Mouse (Mus musculus): Measurements from ENCODE around the gene Smco1. TPM values are rescaled to one million over a fixed set of nuclear protein-coding genes. Genes with fewer than 3 reads are reported as not detected.
"Not testable (repeated sequence)": the region's sequence is repeated elsewhere in the genome, so short reads cannot be mapped to it uniquely, and the experiment has no call there.

The Smco1 gene
- 0.14 TPM in 1 of 2 replicates, not detected in the other for polyA plus RNA-seq (2014; fragmentation: Nextera tagmentation; extraction: Ambion mirVana)

GRCm38 (mm10) chr16:32271291-32271690 is at the start of gene Smco1:
TSS of gene Smco1 (plus strand) at chr16:32271468.
- Histone ChIP-seq H3K4me3 (ENCODE audit: control insufficient read depth in 1 of 2, insufficient read depth in 1 of 2, low read depth in 1 of 2, low read length in 2 of 2) (no peak within 1 kb of the TSS), H3K4me2 (ENCODE audit: low read length) (no peak within 1 kb of the TSS)
- no peak for ATAC-seq (ENCODE audit: insufficient number of reproducible peaks, insufficient read depth, low FRiP score, low read depth)

GRCm38 (mm10) chr16:32221803-32222202 is 49.5 kb upstream of the Smco1 start:
- no peaks in the 10 kb centered on the region for H3K36me3 ChIP-seq (ENCODE audit: control insufficient read depth, insufficient read depth, low read length)
- peaks cover 0 to 2% of the 10 kb centered on the region in 2 experiments; a peak in 1 of 4 replicates for H3K4me1 ChIP-seq (ENCODE audit: control insufficient read depth in 2 of 2, insufficient read depth in 2 of 2, low read length in 2 of 2)
- no peaks in the 10 kb centered on the region for H3K9me3 ChIP-seq (ENCODE audit: control insufficient read depth, low read length)
- no peak for ATAC-seq (ENCODE audit: insufficient number of reproducible peaks, insufficient read depth, low FRiP score, low read depth)
- H3K27ac ChIP-seq (replicated peaks in 1 of 2; ENCODE audit: control insufficient read depth in 1 of 2, insufficient read depth in 1 of 2, low read depth in 2 of 2, low read length in 2 of 2): no peak overlapping the region
- H3K9ac ChIP-seq (ENCODE audit: low read length): no peak overlapping the region
- no peak overlapping the region for H3K4me3 ChIP-seq (ENCODE audit: control insufficient read depth in 1 of 2, insufficient read depth in 1 of 2, low read depth in 1 of 2, low read length in 2 of 2)
- H3K4me2 ChIP-seq (ENCODE audit: low read length): no peak overlapping the region
- H3K27me3 ChIP-seq (ENCODE audit: control insufficient read depth, insufficient read depth, low read length): no peaks in the 10 kb centered on the region
- WGBS: 69% methylated on average over 4 of the region's 4 CpGs

More at GRCm38 (mm10) chr16:32271291-32271690, at the start of gene Smco1:
- no peaks in the 10 kb centered on the region for H3K27me3 ChIP-seq (ENCODE audit: control insufficient read depth, insufficient read depth, low read length)
- H3K9me3 ChIP-seq (ENCODE audit: control insufficient read depth, low read length): no peaks in the 10 kb centered on the region
- H3K36me3 ChIP-seq (ENCODE audit: control insufficient read depth, insufficient read depth, low read length): no peaks in the 10 kb centered on the region
- no peak within 1 kb of the TSS for H3K27ac ChIP-seq (replicated peaks in 1 of 2; ENCODE audit: control insufficient read depth in 1 of 2, insufficient read depth in 1 of 2, low read depth in 2 of 2, low read length in 2 of 2)
- whole genome bisulfite sequencing: 68% methylated on average over 11 of the region's 11 CpGs
- no peaks in the 10 kb centered on the region for H3K4me1 ChIP-seq (ENCODE audit: control insufficient read depth in 2 of 2, insufficient read depth in 2 of 2, low read length in 2 of 2)
- H3K9ac ChIP-seq (ENCODE audit: low read length): no peak within 1 kb of the TSS

GRCm38 (mm10) chr16:32222399-32222798 is 48.9 kb upstream of the Smco1 start:
- no peak for ATAC-seq (ENCODE audit: insufficient number of reproducible peaks, insufficient read depth, low FRiP score, low read depth)
- no peak overlapping the region for H3K4me2 ChIP-seq (ENCODE audit: low read length)
- H3K4me1 ChIP-seq (ENCODE audit: control insufficient read depth in 2 of 2, insufficient read depth in 2 of 2, low read length in 2 of 2): no peaks in the 10 kb centered on the region
- no peaks in the 10 kb centered on the region for H3K27me3 ChIP-seq (ENCODE audit: control insufficient read depth, insufficient read depth, low read length)
- no peak overlapping the region for H3K4me3 ChIP-seq (ENCODE audit: control insufficient read depth in 1 of 2, insufficient read depth in 1 of 2, low read depth in 1 of 2, low read length in 2 of 2)
- H3K36me3 ChIP-seq (ENCODE audit: control insufficient read depth, insufficient read depth, low read length): no peaks in the 10 kb centered on the region
- H3K9ac ChIP-seq (ENCODE audit: low read length): no peak overlapping the region
- no peaks in the 10 kb centered on the region for H3K9me3 ChIP-seq (ENCODE audit: control insufficient read depth, low read length)
- H3K27ac ChIP-seq (replicated peaks in 1 of 2; ENCODE audit: control insufficient read depth in 1 of 2, insufficient read depth in 1 of 2, low read depth in 2 of 2, low read length in 2 of 2): no peak overlapping the region

GRCm38 (mm10) chr16:32232050-32232449 is 39.2 kb upstream of the Smco1 start:
- not testable (repeated sequence) for H3K4me3 ChIP-seq (ENCODE audit: control insufficient read depth in 1 of 2, insufficient read depth in 1 of 2, low read depth in 1 of 2, low read length in 2 of 2); H3K27ac ChIP-seq (replicated peaks in 1 of 2; ENCODE audit: control insufficient read depth in 1 of 2, insufficient read depth in 1 of 2, low read depth in 2 of 2, low read length in 2 of 2); H3K4me1 ChIP-seq (ENCODE audit: control insufficient read depth in 2 of 2, insufficient read depth in 2 of 2, low read length in 2 of 2); H3K4me2 ChIP-seq (ENCODE audit: low read length); H3K9ac ChIP-seq (ENCODE audit: low read length); ATAC-seq (ENCODE audit: insufficient number of reproducible peaks, insufficient read depth, low FRiP score, low read depth); H3K9me3 ChIP-seq (ENCODE audit: control insufficient read depth, low read length); H3K27me3 ChIP-seq (ENCODE audit: control insufficient read depth, insufficient read depth, low read length)
- H3K36me3 ChIP-seq (ENCODE audit: control insufficient read depth, insufficient read depth, low read length): peaks cover 32% of the 10 kb centered on the region
- WGBS: 36% methylated on average over 3 of the region's 3 CpGs

GRCm38 (mm10) chr16:32237930-32238680 is 33.2 kb upstream of the Smco1 start:
- Histone ChIP-seq H3K9ac (ENCODE audit: low read length) (peak overlapping the region; percentile 25; the same call in 1 of the 2 replicates), H3K27ac (replicated peaks in 1 of 2; ENCODE audit: control insufficient read depth in 1 of 2, insufficient read depth in 1 of 2, low read depth in 2 of 2, low read length in 2 of 2) (peak overlapping the region; percentile 84 to 89), H3K4me1 (ENCODE audit: control insufficient read depth in 2 of 2, insufficient read depth in 2 of 2, low read length in 2 of 2) (peaks cover 6 to 23% of the 10 kb centered on the region in 2 experiments; a peak in 3 of 4 replicates), H3K9me3 (ENCODE audit: control insufficient read depth, low read length) (no peaks in the 10 kb centered on the region), H3K36me3 (ENCODE audit: control insufficient read depth, insufficient read depth, low read length) (peaks cover 32% of the 10 kb centered on the region), H3K27me3 (ENCODE audit: control insufficient read depth, insufficient read depth, low read length) (no peaks in the 10 kb centered on the region), H3K4me2 (ENCODE audit: low read length) (peak overlapping the region; percentile 38), H3K4me3 (ENCODE audit: control insufficient read depth in 1 of 2, insufficient read depth in 1 of 2, low read depth in 1 of 2, low read length in 2 of 2) (no peak overlapping the region)
- 41% methylated on average over 19 of the region's 19 CpGs for WGBS
- peak; percentile 77 for ATAC-seq (ENCODE audit: insufficient number of reproducible peaks, insufficient read depth, low FRiP score, low read depth)

GRCm38 (mm10) chr16:32239428-32240312 is 31.6 kb upstream of the Smco1 start:
- Histone ChIP-seq H3K4me3 (ENCODE audit: control insufficient read depth in 1 of 2, insufficient read depth in 1 of 2, low read depth in 1 of 2, low read length in 2 of 2) (no peak overlapping the region), H3K4me2 (ENCODE audit: low read length) (no peak overlapping the region), H3K36me3 (ENCODE audit: control insufficient read depth, insufficient read depth, low read length) (peaks cover 25% of the 10 kb centered on the region), H3K9ac (ENCODE audit: low read length) (no peak overlapping the region), H3K27me3 (ENCODE audit: control insufficient read depth, insufficient read depth, low read length) (no peaks in the 10 kb centered on the region), H3K27ac (replicated peaks in 1 of 2; ENCODE audit: control insufficient read depth in 1 of 2, insufficient read depth in 1 of 2, low read depth in 2 of 2, low read length in 2 of 2) (peak overlapping the region; percentile 52 to 66; a peak in 3 of 4 replicates), H3K4me1 (ENCODE audit: control insufficient read depth in 2 of 2, insufficient read depth in 2 of 2, low read length in 2 of 2) (peaks cover 7 to 22% of the 10 kb centered on the region in 2 experiments), H3K9me3 (ENCODE audit: control insufficient read depth, low read length) (no peaks in the 10 kb centered on the region)
- no peak for ATAC-seq (ENCODE audit: insufficient number of reproducible peaks, insufficient read depth, low FRiP score, low read depth)
- 55% methylated on average over 2 of the region's 2 CpGs for WGBS

- Histone ChIP-seq H3K9me3 (ENCODE audit: control insufficient read depth, low read length) (no peaks in the 10 kb centered on the region), H3K4me3 (ENCODE audit: control insufficient read depth in 1 of 2, insufficient read depth in 1 of 2, low read depth in 1 of 2, low read length in 2 of 2) (no peak overlapping the region), H3K27me3 (ENCODE audit: control insufficient read depth, insufficient read depth, low read length) (no peaks in the 10 kb centered on the region), H3K4me2 (ENCODE audit: low read length) (no peak overlapping the region), H3K36me3 (ENCODE audit: control insufficient read depth, insufficient read depth, low read length) (0 out of 2 replicates have a peak, but pooled peaks cover 4% of the 10 kb centered on the region), H3K27ac (replicated peaks in 1 of 2; ENCODE audit: control insufficient read depth in 1 of 2, insufficient read depth in 1 of 2, low read depth in 2 of 2, low read length in 2 of 2) (no peak overlapping the region), H3K4me1 (ENCODE audit: control insufficient read depth in 2 of 2, insufficient read depth in 2 of 2, low read length in 2 of 2) (peaks cover 7 to 26% of the 10 kb centered on the region in 2 experiments), H3K9ac (ENCODE audit: low read length) (no peak overlapping the region)
- 76% methylated on average over 3 of the region's 3 CpGs for WGBS
- ATAC-seq (ENCODE audit: insufficient number of reproducible peaks, insufficient read depth, low FRiP score, low read depth): no peak
Observed at GRCm38 (mm10) chr16:32243901-32244300, 27.4 kb upstream of the Smco1 start.
